Mouse (Mus musculus) forebrain, embryonic 13.5 days (tissue): ENCODE measurements at regions not wholly inside any gene's neighbourhood (a gene's known extent, or its start where the extent isn't known, plus 50 kb on each side); places are given as distances from the start of the nearest gene placed in this dataset.

Experiments used
- ATAC-seq: fragments of 200-750 bp; cut with Nextera tagmentation; 2 replicates; pipeline ENCODE4 v1.8.0; 2017
- H3K27ac ChIP-seq: fragments of 300-500 bp; sonication (generic); 2 replicates; pipeline ENCODE4 v1.5.1; 2015; ENCODE audit warnings: inconsistent platforms, mild to moderate bottlenecking, moderate library complexity
- H3K27me3 ChIP-seq: fragments of 300-500 bp; sonication (generic); 2 replicates; pipeline ENCODE4 v1.6.1; 2015; ENCODE audit warnings: mild to moderate bottlenecking, inconsistent platforms
- H3K36me3 ChIP-seq: fragments of 300-500 bp; sonication (generic); 2 replicates; pipeline ENCODE4 v1.6.1; 2015; ENCODE audit warnings: mild to moderate bottlenecking, inconsistent platforms; ENCODE audit not compliant: poor library complexity, severe bottlenecking
- H3K4me1 ChIP-seq: fragments of 300-500 bp; sonication (generic); 2 replicates; pipeline ENCODE4 v1.6.1; 2015; ENCODE audit warnings: inconsistent platforms
- H3K4me2 ChIP-seq: fragments of 300-500 bp; sonication (generic); 2 replicates; pipeline ENCODE4 v1.6.1; 2015; ENCODE audit warnings: inconsistent platforms, mild to moderate bottlenecking, moderate library complexity
- H3K4me3 ChIP-seq: fragments of 300-500 bp; sonication (generic); 2 replicates; pipeline ENCODE4 v1.5.1; 2015; ENCODE audit warnings: mild to moderate bottlenecking, inconsistent platforms
- H3K9ac ChIP-seq: fragments of 300-500 bp; sonication (generic); 2 replicates; pipeline ENCODE4 v1.6.1; 2015; ENCODE audit warnings: mild to moderate bottlenecking, inconsistent platforms
- H3K9me3 ChIP-seq: fragments of 300-500 bp; sonication (generic); replicated peaks from 2 replicates; pipeline ENCODE4 v1.6.1; 2016; ENCODE audit warnings: inconsistent platforms
- WGBS: fragments of 180-500 bp; shearing (Covaris S2); methylation state at CpG from one replicate; pipeline ENCODE4 v1.1.7; 2015; 5-methylcytosine and 5-hydroxymethylcytosine counted together

GRCm38 (mm10) chr2:61052296-61052695 is 89.3 kb upstream of the Rbms1 start:
- H3K4me3 ChIP-seq: no peak overlapping the region
- no peak overlapping the region for H3K9ac ChIP-seq
- WGBS: 70% methylated on average over 9 of the region's 9 CpGs
- H3K9me3 ChIP-seq: no peaks in the 10 kb centered on the region
- H3K4me2 ChIP-seq: no peak overlapping the region
- ATAC-seq: no peak
- no peaks in the 10 kb centered on the region for H3K4me1 ChIP-seq
- no peaks in the 10 kb centered on the region; the same call in 1 of the 2 replicates for H3K27me3 ChIP-seq
- no peaks in the 10 kb centered on the region for H3K36me3 ChIP-seq
- no peak overlapping the region for H3K27ac ChIP-seq

GRCm38 (mm10) chr2:61051808-61052207 is 88.8 kb upstream of the Rbms1 start:
- WGBS: 93% methylated on average over 8 of the region's 8 CpGs

GRCm38 (mm10) chr2:61046111-61046767 is 83.2 kb upstream of the Rbms1 start:
- Histone ChIP-seq H3K4me3 (no peak overlapping the region), H3K9me3 (no peaks in the 10 kb centered on the region), H3K27ac (no peak overlapping the region), H3K9ac (no peak overlapping the region), H3K27me3 (no peaks in the 10 kb centered on the region), H3K4me1 (no peaks in the 10 kb centered on the region), H3K36me3 (no peaks in the 10 kb centered on the region), H3K4me2 (no peak overlapping the region)
- no peak for ATAC-seq
- WGBS: 87% methylated on average over 5 of the region's 5 CpGs

More at GRCm38 (mm10) chr2:61051808-61052207, 88.8 kb upstream of the Rbms1 start:
- ATAC-seq: no peak
- Histone ChIP-seq H3K27me3 (no peaks in the 10 kb centered on the region; the same call in 1 of the 2 replicates), H3K27ac (no peak overlapping the region), H3K4me3 (no peak overlapping the region), H3K36me3 (no peaks in the 10 kb centered on the region), H3K4me1 (no peaks in the 10 kb centered on the region), H3K9ac (no peak overlapping the region), H3K9me3 (no peaks in the 10 kb centered on the region), H3K4me2 (no peak overlapping the region)

GRCm38 (mm10) chr2:61045467-61045866 is 82.5 kb upstream of the Rbms1 start:
- H3K27me3 ChIP-seq: no peaks in the 10 kb centered on the region
- H3K9me3 ChIP-seq: no peaks in the 10 kb centered on the region
- no peak for ATAC-seq
- WGBS: 88% methylated on average over 6 of the region's 6 CpGs
- no peaks in the 10 kb centered on the region for H3K4me1 ChIP-seq
- H3K4me3 ChIP-seq: no peak overlapping the region
- H3K9ac ChIP-seq: no peak overlapping the region
- no peak overlapping the region for H3K4me2 ChIP-seq
- no peaks in the 10 kb centered on the region for H3K36me3 ChIP-seq
- H3K27ac ChIP-seq: no peak overlapping the region

GRCm38 (mm10) chr2:61032920-61033319 is 69.9 kb upstream of the Rbms1 start:
- ATAC-seq: no peak
- 95% methylated on average over 1 of the region's 1 CpGs for WGBS
- no peaks in the 10 kb centered on the region for H3K27me3 ChIP-seq
- H3K4me2 ChIP-seq: no peak overlapping the region
- no peaks in the 10 kb centered on the region for H3K9me3 ChIP-seq
- no peak overlapping the region for H3K9ac ChIP-seq
- no peaks in the 10 kb centered on the region for H3K36me3 ChIP-seq
- no peak overlapping the region for H3K4me3 ChIP-seq
- no peak overlapping the region for H3K27ac ChIP-seq
- H3K4me1 ChIP-seq: no peaks in the 10 kb centered on the region

- 83% methylated on average over 2 of the region's 2 CpGs for WGBS
- ATAC-seq: no peak
- Histone ChIP-seq H3K27me3 (no peaks in the 10 kb centered on the region), H3K9me3 (no peaks in the 10 kb centered on the region), H3K4me1 (no peaks in the 10 kb centered on the region), H3K36me3 (no peaks in the 10 kb centered on the region), H3K4me3 (no peak overlapping the region), H3K9ac (no peak overlapping the region), H3K27ac (no peak overlapping the region), H3K4me2 (no peak overlapping the region)
Observed at GRCm38 (mm10) chr2:61029706-61030105, 66.7 kb upstream of the Rbms1 start.

GRCm38 (mm10) chr2:61028578-61028977 is 65.6 kb upstream of the Rbms1 start:
- no peak overlapping the region for H3K4me2 ChIP-seq
- H3K27me3 ChIP-seq: no peaks in the 10 kb centered on the region
- no peak overlapping the region for H3K9ac ChIP-seq
- H3K36me3 ChIP-seq: no peaks in the 10 kb centered on the region
- no peak for ATAC-seq
- no peaks in the 10 kb centered on the region for H3K9me3 ChIP-seq
- H3K4me3 ChIP-seq: no peak overlapping the region
- H3K27ac ChIP-seq: no peak overlapping the region
- H3K4me1 ChIP-seq: no peaks in the 10 kb centered on the region
- WGBS: 88% methylated on average over 2 of the region's 2 CpGs

DNA sequence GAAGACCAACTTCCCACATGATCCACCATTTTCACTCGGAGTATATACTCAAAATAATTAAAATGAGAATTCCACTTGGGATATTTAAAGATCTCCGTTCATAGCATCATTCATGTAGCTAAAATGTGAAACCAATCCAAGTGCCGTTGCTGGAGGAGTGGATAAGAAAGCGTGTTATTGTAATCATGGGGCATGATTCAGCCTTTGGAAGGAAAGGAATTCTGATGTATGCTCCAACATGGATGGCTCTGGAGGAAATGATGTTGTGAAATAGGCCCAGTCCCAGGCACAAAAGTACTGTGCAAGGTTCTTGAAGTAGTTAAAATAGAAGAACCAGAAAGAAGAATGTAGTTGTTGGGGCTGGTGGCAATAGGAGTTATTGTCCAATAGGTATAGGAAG is 64.7 kb upstream of the Rbms1 start:
- no peaks in the 10 kb centered on the region for H3K4me1 ChIP-seq
- H3K9me3 ChIP-seq: no peaks in the 10 kb centered on the region
- no peaks in the 10 kb centered on the region for H3K36me3 ChIP-seq
- 93% methylated on average over 4 of the region's 4 CpGs for WGBS
- no peak overlapping the region for H3K4me3 ChIP-seq
- H3K27ac ChIP-seq: no peak overlapping the region
- no peaks in the 10 kb centered on the region for H3K27me3 ChIP-seq
- no peak for ATAC-seq
- no peak overlapping the region for H3K9ac ChIP-seq
- no peak overlapping the region for H3K4me2 ChIP-seq

GRCm38 (mm10) chr2:61022411-61022810 is 59.4 kb upstream of the Rbms1 start:
- Histone ChIP-seq H3K4me2 (no peak overlapping the region), H3K4me3 (no peak overlapping the region), H3K9me3 (no peaks in the 10 kb centered on the region), H3K36me3 (no peaks in the 10 kb centered on the region), H3K27ac (no peak overlapping the region), H3K9ac (no peak overlapping the region), H3K27me3 (no peaks in the 10 kb centered on the region), H3K4me1 (no peaks in the 10 kb centered on the region)
- no peak for ATAC-seq
- WGBS: 86% methylated on average over 5 of the region's 5 CpGs

DNA sequence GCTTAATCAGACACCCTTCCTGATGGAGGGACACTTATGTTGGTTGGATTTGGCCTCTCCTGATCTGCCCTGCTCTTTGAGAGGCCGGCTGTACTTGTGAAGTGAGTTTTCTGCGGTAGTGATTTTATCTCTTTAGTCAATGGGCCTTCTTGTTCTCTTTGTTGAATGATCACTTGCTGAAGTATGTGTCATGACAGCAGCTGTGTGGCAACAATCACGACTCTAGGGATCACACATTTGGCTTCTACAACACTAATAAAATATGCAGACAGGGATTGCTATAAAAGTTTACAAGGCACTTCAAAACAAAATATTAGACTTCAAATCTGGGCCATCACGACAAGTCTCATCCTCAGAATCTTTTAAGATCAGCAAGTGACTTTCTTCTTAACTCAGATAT is 57.8 kb upstream of the Rbms1 start:
- no peaks in the 10 kb centered on the region for H3K27me3 ChIP-seq
- H3K27ac ChIP-seq: no peak overlapping the region
- H3K4me3 ChIP-seq: no peak overlapping the region
- no peaks in the 10 kb centered on the region for H3K9me3 ChIP-seq
- 81% methylated on average over 4 of the region's 4 CpGs for WGBS
- H3K9ac ChIP-seq: no peak overlapping the region
- ATAC-seq: no peak
- H3K36me3 ChIP-seq: no peaks in the 10 kb centered on the region
- no peak overlapping the region for H3K4me2 ChIP-seq
- no peaks in the 10 kb centered on the region for H3K4me1 ChIP-seq

- H3K9ac ChIP-seq: no peak overlapping the region
- no peak overlapping the region for H3K27ac ChIP-seq
- no peak overlapping the region for H3K4me2 ChIP-seq
- no peaks in the 10 kb centered on the region for H3K27me3 ChIP-seq
- peaks cover 17% of the 10 kb centered on the region for H3K4me1 ChIP-seq
- H3K36me3 ChIP-seq: no peaks in the 10 kb centered on the region
- ATAC-seq: peak; percentile 19; the same call in 1 of the 2 replicates
- WGBS: 29% methylated on average over 6 of the region's 6 CpGs
- H3K9me3 ChIP-seq: no peaks in the 10 kb centered on the region
- no peak overlapping the region for H3K4me3 ChIP-seq
Observed at GRCm38 (mm10) chr2:61013006-61013405, 50.0 kb upstream of the Rbms1 start.
